Mouse (Mus musculus) cerebellum, adult 11 months (tissue): ENCODE measurements around the gene Usp33.
A peak's percentile ranks its signal among the peaks of the same experiment; 100 is the strongest.
"Not testable (repeated sequence)": the region's sequence is repeated elsewhere in the genome, so short reads cannot be mapped to it uniquely, and the experiment has no call there.

Experiments
- DNase-seq: peaks from one replicate; pipeline ENCODE4 v3.0.0; 2022

Usp33 gene

GRCm38 (mm10) chr3:152345732-152346632 lies at the start of gene Usp33:
Gene Usp33 (plus strand): TSS chr3:152346478.
- DNase-seq, result peak; percentile 95

- DNase-seq, result no peak
Observed at GRCm38 (mm10) chr3:152300376-152301337, 45.6 kb upstream of the Usp33 start.

GRCm38 (mm10) chr3:152302991-152303390 lies 43.3 kb upstream of the Usp33 start:
- no peak for DNase-seq

GRCm38 (mm10) chr3:152304093-152304815 lies 42.0 kb upstream of the Usp33 start:
- DNase-seq, result no peak

- DNase-seq, result no peak
Observed at GRCm38 (mm10) chr3:152305080-152305479, 41.2 kb upstream of the Usp33 start.

GRCm38 (mm10) chr3:152305971-152306370 lies 40.3 kb upstream of the Usp33 start:
- no peak for DNase-seq

GRCm38 (mm10) chr3:152308485-152309249 lies 37.6 kb upstream of the Usp33 start:
- no peak for DNase-seq

GRCm38 (mm10) chr3:152309250-152309645 lies 37.0 kb upstream of the Usp33 start:
- DNase-seq, result no peak

- DNase-seq, result not testable (repeated sequence)
Observed at GRCm38 (mm10) chr3:152314666-152315065, 31.6 kb upstream of the Usp33 start.

- peak; percentile 59 for DNase-seq
Observed at GRCm38 (mm10) chr3:152315613-152316012, 30.7 kb upstream of the Usp33 start.

- DNase-seq, result not testable (repeated sequence)
Observed at GRCm38 (mm10) chr3:152316447-152317173, 29.7 kb upstream of the Usp33 start.

GRCm38 (mm10) chr3:152320972-152321645 lies 25.2 kb upstream of the Usp33 start:
- no peak for DNase-seq

- no peak for DNase-seq
Observed at GRCm38 (mm10) chr3:152321765-152322547, 24.3 kb upstream of the Usp33 start.

- no peak for DNase-seq
Observed at GRCm38 (mm10) chr3:152332104-152332503, 14.2 kb upstream of the Usp33 start.

GRCm38 (mm10) chr3:152332545-152333300 lies 13.6 kb upstream of the Usp33 start:
- DNase-seq, result no peak

- no peak for DNase-seq
Observed at GRCm38 (mm10) chr3:152333641-152334040, 12.6 kb upstream of the Usp33 start.

- DNase-seq, result no peak
Observed at GRCm38 (mm10) chr3:152336085-152336484, 10.2 kb upstream of the Usp33 start.

- DNase-seq, result peak; percentile 84
Observed at GRCm38 (mm10) chr3:152339862-152340557, 6.3 kb upstream of the Usp33 start, which contains the start of gene Miga1. Gene Miga1 (minus strand): TSS chr3:152340407.
